Mouse (Mus musculus) gastrocnemius, adult 18-20 months (tissue): ENCODE results near the gene Zfp827. TPM values are rescaled to one million over a fixed set of nuclear protein-coding genes. Genes with fewer than 3 reads are reported as not detected.
"Not testable (repeated sequence)": the region's sequence is repeated elsewhere in the genome, so short reads cannot be mapped to it uniquely, and the experiment has no call there.

Source experiments
- DNase-seq: peaks from one replicate; pipeline ENCODE4 v3.0.0; 2021; ENCODE audit warnings: low spot score
- total RNA-seq, 2 experiments: library from RNA; stranded (reverse); gene quantifications; 2 replicates each; pipeline ENCODE4 v1.2.3; 2021

Zfp827 gene
- total RNA-seq, 2 experiments from 2014 or later = 3.1 to 4.2 TPM

DNA sequence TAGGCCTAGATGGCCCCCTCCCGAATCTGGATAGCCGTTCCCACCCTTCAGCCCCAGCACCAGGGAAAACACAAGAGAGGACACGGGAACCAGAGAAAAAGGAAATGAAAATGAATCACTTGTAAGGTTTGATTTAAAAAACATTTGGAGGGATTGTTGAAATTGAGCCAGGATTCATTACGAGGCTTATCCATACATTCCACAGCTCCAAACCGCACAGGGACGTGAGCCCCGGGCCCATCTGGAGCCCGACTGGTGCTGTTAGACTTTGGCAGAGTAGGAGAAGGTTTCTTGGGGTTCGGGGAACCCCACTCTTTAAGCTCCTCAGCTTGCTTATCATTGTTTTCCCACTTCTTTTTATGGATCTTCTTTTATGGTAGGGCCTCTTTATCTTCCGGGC is 76.9 kb downstream of the Zfp827 start:
- no peak for DNase-seq

DNA sequence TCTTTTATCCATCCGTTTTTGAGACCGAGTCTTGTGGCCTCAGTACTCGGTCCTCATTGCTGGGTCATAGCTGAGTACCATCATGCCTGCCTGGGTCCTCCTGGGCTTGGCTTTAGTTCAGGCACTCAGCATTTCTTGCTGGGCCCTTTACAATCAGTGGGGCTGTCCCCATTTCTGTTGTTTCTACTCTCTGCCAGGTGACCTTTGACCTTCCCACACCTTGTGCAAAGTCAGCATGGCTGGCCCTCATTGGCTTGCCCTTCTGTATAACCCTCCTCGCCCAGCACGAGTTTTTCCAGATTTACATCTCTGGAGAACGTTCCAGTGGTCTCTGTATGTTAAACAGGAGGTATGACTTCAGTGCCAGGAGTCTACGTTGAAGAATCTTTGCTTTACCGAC is 83.2 kb downstream of the Zfp827 start:
- no peak for DNase-seq

DNA sequence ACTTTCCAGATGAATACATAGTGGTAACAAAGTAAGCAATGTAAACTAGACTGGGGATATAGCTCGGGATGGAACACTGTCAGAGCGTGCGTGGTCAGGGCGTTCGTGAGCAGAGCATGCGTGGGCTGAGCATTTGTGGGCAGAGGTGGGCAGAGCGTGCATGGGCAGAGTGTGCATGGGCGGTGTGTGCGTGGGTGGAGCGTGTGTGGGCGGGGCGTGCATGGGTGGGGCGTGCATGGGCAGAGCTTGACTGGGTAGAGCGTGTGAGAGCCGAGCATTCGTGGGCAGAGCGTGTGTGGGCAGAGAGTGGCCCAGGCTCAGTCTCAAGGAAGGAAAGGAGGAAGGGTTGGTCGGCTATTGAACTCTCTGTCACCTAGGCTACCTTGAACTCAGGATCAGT is 84.2 kb downstream of the Zfp827 start:
- no peak for DNase-seq

DNA sequence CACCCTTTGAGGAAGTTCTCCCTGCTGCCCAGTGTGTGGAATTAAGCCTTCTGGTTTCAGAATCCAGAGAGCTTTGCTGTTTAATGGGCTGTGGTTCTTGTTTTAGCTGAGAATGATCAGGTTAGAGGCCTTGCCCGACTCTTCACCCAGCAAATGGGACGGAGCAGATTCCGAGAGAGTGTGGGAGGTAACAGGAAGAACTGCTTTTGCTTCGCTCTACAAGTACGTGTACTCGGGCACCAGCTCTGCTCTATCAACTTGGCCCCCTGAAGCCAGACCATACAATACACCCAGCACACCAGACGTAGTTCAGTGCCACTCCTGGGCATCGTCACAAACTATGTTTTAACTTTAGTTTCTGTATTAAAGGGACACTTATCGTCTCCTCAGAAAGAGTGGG is 85.3 kb downstream of the Zfp827 start:
- DNase-seq = no peak

DNA sequence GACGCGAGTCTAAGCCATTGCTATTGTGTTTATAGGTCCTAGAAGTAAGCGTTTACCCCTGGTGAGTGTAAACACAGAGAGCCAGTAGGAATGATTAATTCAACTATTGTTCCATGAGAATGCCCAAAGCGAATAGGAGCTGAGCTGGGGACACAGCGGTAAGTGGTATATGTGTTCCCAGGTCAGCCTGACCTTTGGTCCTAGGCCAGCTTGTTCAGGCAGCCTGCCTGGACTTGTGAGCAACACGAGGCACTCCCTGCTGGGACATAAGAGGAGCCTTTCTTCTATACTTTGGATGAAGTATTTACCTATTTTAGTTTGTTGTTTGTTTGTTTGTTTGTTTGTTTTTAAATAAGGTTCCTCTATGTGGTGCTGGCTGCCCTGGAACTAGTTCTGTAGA is 86.3 kb downstream of the Zfp827 start:
- peak; percentile 27 for DNase-seq

DNA sequence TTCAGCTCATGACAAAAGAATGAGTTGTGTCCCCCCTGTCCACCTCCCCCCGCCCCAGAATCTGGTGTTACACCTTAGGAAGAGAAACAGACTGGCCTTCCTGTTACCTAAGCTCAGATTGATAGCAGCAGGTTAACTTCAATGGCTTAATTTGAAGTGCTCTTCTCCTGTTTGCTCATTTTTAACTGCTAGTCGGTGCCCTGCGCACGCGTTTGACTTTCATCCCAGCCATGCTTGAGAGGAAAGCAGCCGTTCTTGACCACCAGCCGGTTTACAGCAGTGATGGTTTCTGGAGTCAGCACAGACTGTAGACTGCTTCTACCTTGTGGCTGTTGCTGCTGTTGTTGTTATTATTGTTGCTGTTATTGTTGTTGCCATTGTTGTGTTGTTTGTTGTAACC is 88.2 kb downstream of the Zfp827 start:
- DNase-seq = no peak

DNA sequence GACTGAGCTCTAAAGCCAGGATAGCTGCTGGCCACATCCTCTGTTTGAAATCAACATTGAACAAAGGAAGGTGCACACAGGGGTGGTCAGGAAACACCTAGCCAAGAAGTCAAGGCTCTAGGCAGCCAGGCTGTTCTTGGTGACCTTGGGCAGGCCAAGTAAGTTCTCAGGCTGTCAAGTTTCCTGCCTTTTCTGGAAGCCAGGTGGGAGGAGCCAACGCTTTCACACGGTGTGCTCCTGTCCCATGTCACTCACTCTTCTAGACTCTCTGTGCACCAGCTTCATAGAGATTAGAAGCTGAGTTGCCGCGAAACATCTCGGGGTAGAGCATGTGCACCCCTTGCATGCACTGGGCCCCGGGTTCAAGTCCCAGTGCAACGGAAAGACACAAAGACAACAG is 89.5 kb downstream of the Zfp827 start:
- no peak for DNase-seq

DNA sequence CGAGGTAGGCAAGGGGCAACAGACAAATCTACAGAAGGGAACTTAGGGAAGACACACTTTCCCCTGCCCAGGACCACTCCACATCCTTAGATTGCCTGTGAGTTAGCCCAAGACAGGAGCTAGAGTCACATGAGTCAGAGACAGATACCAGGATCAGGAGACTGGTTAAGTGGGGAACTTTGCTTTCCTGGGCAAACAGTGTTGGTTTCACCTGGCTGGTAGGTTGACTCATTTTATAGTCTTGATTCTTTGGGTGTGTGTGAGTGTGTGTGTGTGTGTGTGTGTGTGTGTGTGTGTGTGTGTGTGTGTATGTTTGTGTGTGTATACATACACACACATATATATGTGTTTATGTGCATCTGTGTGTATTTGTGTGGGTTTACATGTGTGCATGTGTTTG is 93.4 kb downstream of the Zfp827 start:
- no peak for DNase-seq

DNA sequence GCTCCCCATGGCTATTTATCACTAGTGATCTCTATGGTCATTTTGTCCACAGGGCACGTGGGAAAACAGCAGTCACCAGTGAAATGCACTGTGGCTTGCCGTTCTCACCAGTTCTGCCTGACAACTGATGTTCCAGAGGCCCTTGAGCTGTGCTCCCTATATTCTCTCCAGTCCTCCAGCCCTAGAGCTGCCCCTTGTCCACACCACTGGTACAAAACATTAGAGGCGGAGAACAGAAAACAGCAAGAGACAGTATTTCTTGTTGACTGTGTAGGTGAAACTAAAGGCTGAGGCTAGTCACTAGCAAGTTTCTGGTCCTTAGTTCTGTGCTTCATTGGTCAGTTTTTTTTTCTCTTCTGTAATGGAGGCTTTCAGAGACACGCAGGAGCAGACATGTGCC is 96.0 kb downstream of the Zfp827 start:
- no peak for DNase-seq

DNA sequence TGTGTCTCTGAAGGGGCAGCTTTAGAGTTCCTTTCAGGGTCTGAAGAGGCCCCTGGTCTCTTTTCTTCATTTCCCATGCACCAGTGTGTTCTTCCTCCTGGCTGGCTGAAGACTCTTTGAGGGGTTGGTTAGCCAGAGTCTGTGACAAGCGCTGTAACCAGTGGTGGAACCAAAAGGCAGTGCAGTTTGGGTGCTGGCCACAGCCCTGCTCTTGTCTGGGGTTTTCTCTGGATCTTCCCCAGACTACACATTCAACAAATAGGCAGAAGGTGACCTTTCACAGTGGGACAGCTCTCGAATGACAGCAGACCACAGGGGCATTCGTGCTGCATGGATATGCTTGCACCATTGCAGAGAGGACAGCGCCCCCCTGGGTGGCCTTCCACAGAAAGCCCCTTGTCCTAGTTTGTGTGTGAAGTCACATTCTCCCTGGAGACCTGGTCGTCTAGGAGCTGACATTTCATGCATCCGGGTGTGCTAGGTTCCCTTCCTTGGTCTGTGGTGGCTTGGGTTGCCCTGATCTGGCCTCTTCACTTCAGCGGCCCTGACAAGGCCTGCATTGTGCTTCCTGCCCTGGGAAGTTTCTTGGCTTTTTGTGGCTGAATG is 99.1 kb downstream of the Zfp827 start:
- no peak for DNase-seq

DNA sequence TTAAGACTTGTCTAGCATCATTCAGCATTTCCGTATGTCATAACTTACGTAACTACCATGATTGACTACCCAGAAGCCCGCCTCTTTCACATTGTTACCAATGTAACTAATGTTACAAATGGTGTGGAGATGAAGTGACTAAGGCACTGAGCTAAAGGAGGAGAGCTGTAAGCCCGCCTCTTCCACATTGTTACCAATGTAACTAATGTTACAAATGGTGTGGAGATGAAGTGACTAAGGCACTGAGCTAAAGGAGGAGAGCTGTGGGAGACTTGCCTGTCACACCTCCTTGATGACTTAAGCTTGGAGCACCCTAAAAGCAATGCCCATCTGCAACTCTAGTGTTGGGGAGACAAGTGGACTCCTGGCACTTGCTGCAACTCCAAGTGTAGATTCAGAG is 100.3 kb downstream of the Zfp827 start:
- DNase-seq = not testable (repeated sequence)

DNA sequence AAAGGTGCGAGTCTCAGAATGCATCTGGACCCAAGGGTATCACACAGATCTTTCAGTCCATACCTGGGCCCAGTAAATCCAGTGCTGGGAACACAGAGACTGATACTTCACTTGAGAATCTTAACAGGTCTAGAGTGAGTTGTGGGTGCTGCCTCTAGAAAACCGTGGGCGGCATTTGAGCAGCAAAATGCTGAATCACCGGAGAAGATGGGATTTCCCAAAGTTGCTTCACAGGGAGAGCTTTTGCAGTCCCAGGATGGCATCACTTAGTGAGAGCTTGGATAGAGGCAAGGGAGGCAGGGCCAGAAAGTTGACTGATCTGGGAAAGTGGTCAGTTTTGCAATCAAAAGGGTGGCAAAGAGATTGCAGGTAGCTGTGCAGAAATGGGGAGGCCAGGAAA is 111.4 kb downstream of the Zfp827 start:
- no peak for DNase-seq

DNA sequence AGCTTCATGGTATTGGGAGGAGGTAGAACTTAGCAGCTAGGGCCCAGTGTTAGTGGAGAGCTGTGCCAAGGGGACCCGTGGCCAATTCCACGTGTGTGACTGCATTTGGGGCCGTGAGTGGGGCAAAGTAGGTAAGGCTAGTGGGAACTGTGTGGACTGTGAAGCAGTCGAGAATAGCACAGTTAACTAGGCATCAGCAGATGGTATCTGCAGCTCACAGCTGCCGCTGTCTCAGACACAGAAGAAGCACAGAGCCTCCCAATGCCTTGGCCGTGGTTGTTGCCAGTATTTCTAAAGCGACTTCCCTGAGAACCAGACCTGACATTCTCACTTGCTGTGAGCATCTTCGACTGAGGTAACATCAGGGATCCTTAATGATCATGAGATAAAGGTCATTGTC is 112.7 kb downstream of the Zfp827 start:
- DNase-seq = no peak

DNA sequence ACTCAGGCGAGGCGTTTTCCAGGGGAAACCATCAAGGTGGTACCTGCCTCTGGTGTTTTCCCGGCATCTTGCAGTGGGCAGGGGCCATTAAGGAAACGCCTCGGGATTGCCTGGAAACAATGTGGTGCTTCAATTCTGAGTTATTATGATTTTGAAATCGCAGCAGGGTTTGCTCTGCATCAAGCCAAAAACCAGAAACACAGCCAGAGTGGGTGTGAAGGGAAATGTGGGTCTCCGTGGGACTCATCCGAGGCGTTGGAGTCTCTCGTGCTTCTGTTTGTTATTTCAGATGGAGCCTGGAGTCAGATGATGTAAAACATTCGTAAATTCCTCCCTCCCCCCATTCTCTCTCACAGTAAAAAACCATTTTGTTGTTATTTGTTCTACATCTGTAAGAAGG is 113.4 kb downstream of the Zfp827 start:
- DNase-seq = no peak

DNA sequence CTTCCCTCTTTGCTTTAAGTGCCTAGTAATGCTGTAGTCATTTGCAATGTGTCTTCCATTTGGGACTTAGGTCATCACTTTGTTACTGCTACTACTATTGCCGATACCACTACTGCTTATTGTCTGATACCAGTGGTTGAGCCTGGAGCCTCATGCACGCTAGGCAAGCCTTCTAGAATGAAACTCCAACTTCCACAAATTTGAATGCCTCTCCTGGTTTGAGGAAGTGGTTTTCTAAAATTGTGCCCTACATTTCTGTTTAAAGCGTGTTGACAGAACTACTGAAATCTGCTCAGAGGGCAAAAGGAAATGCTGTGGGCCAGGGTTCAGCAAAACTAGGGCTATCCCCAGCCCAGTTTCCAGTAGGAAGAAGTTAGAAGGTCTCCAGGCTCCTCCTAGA is 115.5 kb downstream of the Zfp827 start:
- no peak for DNase-seq

DNA sequence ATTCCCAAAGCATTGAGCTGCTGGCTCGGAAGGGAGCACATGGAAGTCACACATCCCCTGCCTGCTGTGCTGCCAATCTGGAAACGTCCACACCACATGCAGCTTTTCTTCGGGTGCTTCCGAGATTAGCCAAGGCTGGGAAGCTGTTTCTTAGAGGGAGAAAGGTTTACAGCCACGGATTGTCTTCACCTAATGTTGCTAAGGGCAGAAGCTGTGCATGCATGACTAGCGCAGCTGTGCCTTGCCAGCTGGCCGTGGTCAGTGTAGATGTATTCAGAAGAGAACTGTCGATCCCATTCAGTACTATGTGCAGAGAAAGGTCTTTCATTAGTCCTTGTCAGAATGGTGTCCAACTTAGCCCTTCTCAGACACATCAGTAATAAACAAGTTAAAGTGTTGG is 117.0 kb downstream of the Zfp827 start:
- DNase-seq = no peak

DNA sequence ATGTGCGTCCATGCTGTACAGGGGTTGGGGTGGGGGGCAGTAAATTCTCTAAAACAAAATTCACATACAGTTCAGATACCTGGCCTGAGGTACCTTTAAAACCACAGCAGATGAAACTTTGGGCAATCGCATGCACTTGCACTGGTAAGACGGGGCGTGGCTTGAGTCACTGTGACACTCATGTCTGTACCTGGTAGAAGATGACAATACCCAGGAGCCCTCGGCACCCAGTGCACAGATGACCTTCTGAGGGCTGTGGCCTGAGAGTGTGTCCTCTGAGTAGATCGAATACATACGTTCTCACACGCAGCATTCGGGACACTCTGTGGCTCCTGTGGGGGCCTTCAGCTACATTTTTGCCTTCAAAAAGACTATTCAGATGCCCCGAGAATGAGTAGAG is 117.4 kb downstream of the Zfp827 start:
- no peak for DNase-seq

DNA sequence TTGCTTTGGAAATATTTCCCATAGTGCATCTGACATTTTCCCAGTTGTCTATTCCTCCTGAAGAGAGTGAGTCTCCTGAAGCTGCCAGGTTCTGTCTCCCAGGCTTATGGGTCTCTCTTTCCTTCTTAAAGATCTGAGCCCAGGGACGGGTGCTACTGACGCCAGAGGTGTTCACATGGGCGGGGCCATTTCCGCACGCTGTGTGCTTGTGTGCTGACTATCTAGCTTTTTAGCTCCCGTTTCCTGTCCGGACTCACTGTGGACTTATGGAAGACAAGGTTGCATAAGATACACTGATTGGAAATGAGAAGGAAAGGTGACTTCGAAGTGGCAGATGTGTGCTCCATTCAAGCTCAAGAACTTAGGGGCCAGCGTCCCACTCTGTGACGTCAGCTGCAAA is 120.6 kb downstream of the Zfp827 start:
- DNase-seq = no peak

DNA sequence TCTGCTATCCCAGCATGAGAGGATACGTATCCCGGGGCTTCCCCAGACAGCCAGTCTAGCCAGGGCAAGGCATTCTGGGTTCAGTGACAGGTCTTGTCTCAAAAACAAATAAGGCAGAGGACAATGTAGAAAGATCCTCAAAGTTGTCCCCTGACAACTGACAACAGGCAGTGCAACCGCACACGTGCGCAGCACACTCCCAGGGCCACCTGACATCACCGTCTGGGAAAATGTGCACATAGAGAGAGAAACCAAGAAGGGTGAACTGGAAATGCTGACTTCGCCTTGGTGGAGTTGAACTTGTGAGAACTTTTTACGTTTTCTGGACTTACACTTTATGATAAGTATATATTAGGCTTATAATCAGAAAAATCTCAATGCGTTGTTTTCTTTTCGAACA is 121.6 kb downstream of the Zfp827 start:
- DNase-seq = no peak

DNA sequence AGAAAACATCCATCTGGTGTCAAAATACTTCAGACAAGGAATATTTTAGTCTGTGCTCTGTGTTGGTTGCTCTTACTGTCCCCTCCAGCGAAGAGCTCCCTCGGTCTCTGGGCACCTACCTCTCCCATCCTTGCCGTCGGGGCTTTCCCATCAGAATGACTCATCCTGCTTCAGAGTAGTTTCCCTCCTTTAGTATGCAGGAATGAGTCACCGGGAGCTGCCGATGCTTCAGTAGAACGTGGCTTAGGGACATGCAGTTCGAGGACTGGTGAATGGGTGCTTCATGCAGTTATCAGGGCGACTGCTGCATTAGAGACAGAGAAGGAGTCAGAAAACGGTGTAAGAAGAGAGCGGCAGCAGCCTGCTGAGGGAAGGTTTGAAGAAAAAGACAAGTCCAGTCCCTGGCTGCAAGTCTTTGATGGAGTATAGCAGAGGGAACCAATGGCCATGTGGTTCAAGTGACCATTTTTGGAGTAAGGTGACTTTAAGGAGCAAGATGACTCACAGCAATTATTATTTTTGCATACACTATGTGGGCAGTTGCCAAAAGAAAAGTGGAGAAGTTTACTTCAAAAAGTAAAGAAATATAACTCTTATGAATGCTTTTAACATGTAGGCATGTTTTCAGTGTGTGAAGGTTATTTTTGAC is 122.4 kb downstream of the Zfp827 start:
- no peak for DNase-seq

DNA sequence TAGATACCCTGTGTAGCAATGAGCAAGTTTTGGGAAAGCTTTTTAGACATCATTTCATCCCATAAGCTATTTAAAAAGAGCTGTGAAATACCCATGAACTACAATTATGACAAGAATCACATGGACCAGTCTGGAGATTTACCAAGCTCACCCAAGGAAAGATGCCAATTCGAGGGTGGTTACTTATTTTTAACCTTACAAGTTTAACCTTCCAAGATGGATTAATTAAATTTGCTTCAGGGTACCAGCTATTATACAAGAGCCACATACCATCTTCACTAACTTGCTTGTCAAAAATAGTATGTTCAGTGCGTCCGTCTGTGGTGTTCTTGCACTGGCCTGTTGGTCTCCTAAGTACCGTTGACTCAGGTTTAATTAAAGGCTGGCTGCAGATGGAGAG is 123.4 kb downstream of the Zfp827 start:
- no peak for DNase-seq

DNA sequence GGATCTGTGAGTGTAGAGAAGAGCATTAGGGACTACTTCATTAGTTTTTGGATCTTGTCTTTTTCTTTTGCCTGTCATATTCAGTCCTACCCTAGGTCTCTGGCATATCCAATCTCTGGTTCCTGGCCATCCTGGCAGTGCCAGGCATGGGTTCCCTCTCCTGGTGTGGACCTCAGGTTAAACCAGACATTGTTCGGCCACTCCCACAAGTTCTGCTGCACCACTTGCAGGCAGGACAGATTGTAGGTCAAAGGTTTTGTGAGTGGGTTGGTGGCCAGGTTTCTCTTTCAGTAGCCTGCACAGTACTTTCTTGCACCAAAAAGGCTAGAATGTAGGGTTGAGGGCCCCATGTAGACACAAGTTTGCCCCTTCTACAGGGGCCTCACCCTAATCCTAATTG is 125.0 kb downstream of the Zfp827 start:
- DNase-seq = no peak

DNA sequence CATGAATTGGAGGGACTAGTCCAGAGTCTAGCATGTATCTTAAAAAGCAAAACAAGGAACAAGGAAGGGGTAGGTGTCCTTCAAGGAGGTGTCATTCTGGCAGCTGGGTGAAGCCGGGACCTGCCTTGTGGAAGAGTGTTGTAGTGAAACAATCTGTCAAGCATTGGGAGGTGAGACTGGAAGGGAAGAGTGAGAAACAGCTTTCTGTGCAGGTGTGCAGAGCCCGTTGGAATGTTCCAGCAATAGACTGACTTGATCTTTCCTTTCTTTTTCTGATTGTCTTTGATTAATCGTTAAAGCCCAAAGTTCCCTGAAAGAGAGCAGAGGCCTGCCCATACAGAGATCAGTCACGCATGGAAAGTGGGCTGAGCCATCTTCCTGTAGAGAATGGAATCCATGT is 125.4 kb downstream of the Zfp827 start:
- no peak for DNase-seq
